Mouse (Mus musculus): ENCODE measurements around the gene Syne1.

Gene Syne1

DNA sequence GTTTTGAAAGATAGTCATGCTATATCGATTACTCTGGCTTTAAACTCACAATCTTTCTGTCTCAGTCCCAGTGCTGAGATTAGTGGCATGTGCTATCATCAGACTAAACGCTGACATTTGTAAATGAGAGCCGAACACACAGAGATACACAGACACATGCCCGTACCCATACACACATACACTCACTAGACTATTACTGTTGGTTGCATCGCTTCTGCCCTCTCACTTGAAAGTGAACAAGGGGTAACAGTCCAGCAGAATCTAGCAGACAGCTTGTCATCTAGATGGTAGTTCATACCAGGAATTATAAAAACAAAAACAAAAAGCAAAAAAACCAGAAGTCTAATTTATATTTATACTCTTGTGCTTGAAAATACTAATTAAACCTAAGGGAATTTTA, 355.0 kb downstream of the Syne1 start:
- no peak for DNase-seq (ENCODE audit: low spot score)

DNA sequence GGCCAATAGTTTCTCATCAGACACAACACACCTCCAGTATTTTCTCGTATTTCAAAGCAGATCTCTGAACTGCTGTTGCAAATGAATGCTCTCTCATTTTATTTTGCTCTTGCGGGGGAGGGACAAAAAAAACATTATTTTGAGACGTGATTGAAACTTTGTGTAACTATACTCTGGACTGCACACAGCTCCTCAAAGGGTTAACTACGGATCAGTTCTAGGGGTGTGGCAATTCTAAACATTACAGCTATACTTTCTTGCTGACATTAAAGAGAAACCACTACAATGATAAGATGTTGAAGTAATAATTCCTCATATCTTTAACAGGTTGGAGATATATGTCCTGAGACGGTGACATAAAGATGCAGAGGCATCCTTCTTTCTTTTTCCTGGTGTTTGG, 356.0 kb downstream of the Syne1 start:
- no peak for DNase-seq (ENCODE audit: low spot score)

DNA sequence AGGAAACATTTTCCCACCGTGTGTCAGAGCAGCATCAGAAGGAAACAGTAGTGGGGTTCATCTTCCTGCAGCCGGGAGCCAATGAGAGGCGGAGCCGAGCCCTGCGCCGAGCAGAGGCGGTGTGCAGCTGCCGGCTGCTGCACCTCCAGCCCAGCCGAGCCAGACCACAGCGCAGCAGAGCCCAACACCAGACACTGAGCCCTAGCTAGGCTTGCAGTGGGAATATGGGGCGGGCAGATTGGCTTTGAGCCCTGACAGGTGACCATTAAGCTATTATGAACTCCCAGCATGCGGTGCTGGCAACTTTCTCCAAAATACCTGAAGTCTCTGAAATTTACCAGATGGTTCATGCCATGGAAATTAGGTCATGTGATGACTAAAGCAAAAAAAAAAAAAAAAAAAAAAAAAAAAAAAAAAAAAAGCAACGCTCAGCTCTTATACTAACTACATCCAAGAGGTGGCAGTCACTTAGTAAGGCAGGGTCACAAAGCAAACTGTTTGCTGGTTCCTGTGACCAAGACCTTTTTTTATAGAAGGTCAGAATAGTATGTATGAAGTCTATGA, 356.5 kb downstream of the Syne1 start:
- no peak for DNase-seq (ENCODE audit: low spot score)

DNA sequence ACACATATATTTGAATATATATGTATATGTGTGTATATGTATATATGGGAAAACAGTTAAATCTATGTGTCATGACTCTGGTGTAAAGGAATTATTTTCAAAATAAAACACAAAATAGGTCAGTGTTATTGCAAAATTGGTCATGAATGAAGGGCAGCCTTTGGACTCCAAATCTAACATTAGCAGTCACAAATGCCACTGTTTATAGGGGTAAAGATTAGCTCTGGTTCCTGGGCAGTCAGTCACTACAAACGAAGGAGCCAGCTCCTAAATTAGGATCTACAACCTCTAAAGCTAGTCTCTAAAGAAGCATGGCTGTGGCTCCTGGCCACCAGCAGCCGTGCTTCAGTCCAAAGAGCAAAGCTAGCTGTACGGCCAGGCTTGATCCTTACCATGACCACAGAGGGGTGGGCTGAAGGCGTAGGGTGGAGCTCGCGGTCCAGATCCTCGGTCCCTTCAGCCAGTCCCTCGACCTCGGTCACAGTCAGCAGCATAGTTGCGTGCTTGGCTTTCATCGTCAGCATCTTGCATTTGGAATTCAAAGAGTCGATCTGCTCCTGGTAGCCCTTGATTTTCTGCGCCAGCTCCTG, 357.1 kb downstream of the Syne1 start:
- no peak for DNase-seq (ENCODE audit: low spot score)

DNA sequence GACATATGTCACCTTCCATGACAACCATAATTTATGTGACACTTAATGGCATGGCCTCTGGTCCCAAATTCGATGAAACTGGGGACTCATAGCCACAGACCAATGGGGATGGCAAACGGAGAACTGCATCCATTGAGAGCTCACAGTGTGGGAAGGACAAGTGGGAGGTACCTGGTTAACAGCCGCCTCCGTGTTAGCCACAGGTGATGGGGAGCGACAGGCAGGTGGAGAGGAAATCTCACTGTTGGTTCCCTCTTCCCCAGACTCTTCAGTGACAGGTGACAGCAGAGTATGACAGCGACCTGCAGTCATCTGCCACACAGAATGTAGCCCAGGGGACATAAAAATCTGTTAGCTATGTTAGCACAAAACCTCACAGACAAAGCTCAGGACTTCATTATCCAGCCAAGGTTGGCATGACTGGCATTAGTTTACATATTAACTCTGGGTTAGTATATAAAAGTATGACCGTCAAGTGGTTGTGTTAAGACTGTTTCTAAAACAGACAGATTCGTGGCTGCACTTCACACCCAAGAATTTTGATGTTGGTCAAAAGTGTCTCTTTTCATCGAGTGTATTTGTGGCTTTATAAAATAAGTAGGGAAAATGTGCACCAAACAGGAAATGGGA, 358.3 kb downstream of the Syne1 start:
- DNase-seq (ENCODE audit: low spot score) = no peak

DNA sequence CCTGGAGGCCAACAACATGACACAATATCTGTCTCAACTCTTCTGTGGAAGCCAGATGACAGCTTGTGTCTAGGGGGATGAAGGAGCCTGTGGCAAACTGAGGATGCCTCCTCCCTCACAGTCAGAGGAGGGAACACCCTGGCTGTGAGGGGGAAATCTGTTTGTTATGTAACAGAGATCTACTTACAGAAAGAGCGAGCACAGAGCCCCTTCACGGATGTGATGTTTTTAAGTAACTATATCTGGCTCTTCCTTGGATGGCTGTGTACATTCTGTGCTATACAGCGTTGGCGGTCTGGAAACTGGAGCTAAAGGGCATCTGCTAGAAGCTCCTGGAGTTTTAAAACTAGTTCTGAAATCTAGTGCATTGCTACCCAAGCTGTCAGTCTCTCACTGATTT, 360.5 kb downstream of the Syne1 start:
- no peak for DNase-seq (ENCODE audit: low spot score)

DNA sequence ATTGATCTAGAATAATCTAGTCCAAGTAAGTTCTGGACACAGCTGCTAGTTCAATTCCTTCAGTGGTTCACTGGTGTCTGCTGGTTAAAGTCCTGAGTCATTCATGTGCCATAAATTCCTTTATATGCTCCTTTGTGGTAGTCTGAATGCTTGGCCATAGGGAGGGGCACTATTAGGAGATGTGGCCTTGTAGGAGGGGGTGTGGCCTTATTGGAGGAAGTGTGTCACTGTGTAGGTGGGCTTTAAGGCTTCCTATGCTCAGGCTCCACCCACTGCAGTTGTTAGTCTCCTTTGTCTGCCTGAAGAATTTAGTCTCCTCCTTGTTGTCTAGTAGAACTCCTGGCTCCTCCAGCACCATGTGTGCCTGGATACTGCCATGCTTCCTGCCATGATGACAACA, 362.4 kb downstream of the Syne1 start:
- no peak for DNase-seq (ENCODE audit: low spot score)

DNA sequence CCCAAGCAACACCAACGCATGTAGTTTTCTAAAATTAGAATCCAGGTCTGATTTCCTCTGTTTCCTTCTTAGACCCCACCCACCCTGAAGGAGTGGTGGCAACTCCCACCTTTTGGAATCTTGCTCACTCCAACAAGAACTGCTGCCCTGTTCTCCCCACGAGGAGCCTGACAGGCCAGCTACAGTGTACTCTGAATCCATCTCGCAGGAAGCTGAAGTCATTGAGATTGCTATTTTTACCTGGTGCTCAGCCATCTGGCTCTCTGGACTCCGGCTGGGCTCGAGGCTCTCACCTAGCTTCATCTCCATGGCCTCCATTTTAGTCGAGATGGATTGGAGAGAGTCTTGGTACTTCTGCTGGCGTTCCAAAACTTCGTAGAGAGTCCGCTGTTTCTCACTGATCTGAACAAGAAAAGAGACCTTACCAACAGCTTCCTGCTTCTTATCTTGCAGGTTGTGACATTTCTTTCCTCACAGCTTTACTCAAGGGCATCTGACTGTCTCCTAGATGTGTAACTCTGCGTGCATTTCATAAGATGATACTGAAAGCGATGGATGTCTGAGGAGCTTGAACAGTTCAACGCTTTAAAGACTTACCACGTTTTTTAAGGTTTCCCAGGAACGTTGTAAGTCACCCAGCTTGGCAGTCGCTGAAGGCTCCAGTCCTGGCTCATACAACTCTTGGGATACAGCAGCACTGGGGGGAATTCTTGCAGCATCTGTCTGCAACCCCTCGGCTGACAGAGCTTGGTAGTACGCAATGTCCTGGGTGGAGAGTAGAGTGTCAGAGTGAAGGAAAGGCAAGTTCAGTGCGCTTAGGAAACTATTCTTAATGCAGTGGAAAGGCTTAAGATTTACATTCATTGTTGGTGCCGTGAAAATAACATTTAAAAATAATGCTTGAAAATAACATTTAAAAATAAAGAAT, 365.9 kb downstream of the Syne1 start:
- DNase-seq (ENCODE audit: low spot score) = no peak

DNA sequence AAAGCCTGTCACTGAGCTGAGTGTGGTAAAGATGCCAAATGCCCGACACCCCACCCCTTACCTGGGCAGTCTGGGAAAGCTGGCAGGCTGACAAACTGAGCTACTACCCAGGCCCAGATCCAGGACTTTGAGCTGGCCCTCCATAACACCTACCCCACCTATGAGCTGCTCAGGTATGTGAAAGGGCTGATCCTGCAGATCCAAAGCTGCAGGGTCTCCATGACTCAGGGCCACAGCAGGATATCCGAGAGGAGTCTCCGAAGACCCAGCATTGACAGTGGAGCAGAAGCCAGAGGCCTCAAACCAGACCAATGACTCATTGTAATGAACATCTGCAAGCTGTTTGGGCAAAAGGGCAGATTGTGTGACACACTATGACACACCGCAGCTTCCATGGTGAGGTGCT, 369.5 kb downstream of the Syne1 start:
- DNase-seq (ENCODE audit: low spot score) = no peak

DNA sequence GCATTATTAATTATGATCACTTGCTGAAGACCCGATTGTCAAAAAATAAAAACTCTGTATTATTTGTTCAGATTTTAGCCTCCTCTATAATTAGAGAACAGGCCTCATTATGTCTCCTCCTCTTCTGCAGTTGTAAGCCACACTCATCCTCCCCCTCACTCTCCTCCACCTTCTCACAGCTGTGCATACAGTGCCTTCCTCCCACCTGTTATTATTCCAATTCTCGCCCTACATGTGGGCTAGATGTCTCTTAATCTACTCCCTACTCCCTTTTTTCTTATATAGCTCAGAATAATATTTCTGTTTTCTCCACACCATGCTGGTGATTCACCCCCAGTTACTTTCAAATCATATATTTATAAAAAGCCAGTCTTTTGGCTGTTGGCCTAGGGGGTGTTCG, 371.4 kb downstream of the Syne1 start:
- DNase-seq (ENCODE audit: low spot score) = no peak

DNA sequence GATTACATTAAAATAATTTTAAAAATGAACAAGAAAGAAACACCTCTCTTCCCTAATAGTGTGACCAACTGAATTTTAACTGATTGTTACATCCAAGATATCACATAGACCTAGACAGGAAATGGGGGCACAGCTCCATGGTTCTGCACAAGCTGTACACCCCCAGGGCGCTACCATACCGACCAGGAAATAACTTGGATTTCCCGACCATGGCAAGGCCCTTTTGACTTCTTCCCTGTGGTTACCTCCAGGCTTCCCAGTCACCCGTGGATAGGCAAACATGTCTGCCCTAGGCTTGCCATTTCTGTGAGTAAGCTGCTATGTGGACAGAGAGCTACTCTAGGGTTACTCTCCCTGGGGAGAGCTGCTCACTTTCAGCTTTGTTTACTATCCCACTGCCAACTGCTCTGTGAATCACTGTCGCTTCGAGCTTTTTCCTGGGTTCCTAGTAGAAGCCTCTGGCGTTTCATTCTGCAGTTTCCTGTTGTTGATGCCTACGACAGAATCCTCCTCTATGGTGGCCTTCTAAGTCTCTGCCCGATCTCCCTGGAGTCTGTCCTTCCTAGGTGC, 373.8 kb downstream of the Syne1 start:
- no peak for DNase-seq (ENCODE audit: low spot score)

DNA sequence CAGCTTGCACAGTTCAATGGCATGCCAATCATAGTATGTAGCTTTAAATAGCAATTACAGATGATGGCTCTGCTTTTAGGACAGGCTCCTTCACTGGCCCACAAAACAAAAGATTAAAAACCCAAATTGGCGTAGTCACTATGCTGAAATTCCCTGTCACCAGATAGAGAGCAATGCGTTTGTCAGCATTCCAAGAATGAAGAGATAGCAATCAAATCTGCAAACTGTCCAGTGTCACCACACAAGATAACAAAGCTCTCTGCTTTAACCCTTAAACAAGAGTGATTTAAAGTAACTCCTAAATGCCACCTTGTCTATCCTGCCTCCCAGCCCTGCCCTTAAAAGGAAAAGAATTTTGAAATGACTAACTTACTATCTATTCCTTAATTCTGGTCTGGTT, 374.9 kb downstream of the Syne1 start:
- DNase-seq (ENCODE audit: low spot score) = no peak

DNA sequence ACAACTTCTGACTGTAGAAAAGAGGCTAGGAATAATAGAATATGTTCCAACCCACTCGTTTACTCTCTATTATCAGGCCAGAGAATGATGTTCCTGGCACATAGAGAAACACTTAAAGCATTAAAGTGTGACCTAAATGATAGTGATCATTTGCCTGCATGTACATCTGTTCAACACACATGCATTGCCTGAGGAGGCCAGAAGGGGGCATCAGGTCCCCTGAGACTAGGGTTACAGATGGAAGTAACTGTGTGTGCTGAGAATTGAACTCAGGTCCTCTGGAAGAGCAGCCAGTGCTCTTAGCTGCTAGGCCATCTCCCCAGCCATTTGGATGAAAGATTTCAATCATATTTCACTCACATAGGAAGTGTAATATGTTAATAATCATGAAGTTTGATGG, 380.9 kb downstream of the Syne1 start:
- DNase-seq (ENCODE audit: low spot score) = no peak

DNA sequence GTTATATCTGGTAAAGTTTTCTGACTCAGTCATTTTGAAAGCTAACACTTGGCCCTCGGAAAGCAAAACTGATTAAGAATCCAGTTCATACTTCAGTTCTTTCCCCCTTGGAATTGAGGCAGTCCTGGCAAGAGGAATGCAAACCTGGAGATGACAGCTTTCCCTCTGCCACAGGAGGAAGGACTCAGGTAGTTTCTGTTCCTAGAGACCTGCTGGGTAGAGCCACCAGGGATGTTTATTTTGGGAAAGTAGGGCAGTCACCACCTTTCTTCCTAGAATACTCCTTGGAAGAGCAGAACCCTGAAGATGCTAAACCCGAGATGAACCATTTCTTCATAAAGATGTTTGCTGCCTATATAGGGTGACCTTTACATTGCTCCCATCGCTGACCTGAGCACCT, 383.8 kb downstream of the Syne1 start:
- DNase-seq (ENCODE audit: low spot score) = no peak

DNA sequence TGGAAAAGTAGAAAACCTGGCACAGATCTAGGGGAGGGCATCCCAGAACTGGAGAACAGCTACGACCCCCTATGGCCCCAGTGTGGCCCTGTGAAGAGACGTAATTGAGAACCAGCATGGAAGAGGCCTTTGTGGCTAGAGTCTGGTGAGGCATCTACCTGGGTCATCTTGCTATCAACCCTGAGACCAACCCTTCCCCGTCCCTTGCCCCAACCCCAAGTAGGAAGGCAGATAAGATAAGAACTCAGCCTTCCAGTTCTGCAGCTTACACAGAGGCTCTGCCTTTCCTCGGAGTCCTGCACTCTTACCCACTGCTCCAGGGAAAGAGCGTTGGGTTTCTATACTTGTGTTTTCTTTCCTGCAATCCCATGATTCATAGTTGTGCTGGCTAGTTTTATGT, 385.8 kb downstream of the Syne1 start:
- no peak for DNase-seq (ENCODE audit: low spot score)

DNA sequence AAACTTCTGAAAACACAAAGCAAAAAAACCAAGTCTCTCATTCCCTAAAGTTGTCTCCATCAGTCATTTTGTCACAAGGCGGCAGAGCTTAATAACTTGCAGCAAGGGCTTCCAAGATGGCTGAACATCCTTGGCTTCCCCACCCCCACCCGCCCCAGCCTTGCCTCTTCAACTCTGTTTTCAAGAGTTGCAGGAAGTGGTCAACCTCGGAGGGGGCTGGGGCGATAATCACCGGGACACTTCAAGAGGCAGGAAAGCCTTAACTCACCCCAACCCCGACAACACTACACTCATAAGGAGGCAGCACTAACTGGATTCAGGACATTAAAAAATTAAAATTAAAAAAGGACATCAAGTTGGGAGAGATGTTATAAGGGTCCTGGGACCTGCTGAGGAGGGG, 387.5 kb downstream of the Syne1 start:
- DNase-seq (ENCODE audit: low spot score) = no peak

DNA sequence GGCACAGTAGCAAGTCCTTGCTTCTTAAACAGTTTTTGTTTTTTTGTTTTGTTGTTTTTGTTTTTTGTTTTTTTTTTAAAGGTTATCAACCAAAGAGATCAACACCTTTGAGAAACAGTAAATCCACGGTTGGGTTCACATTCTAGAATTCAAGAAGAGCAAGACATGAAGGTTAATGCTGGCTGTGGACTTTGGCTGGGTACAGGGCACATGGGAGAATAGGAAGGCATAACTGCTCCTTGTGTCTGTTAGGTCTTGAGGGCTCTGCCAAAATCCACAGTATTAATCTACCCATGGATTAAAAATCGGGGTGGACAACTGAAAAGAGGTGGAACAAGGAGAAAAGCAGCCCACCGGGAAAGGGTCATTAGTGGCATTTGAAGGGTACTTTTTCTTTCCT, 388.0 kb downstream of the Syne1 start:
- no peak for DNase-seq (ENCODE audit: low spot score)

DNA sequence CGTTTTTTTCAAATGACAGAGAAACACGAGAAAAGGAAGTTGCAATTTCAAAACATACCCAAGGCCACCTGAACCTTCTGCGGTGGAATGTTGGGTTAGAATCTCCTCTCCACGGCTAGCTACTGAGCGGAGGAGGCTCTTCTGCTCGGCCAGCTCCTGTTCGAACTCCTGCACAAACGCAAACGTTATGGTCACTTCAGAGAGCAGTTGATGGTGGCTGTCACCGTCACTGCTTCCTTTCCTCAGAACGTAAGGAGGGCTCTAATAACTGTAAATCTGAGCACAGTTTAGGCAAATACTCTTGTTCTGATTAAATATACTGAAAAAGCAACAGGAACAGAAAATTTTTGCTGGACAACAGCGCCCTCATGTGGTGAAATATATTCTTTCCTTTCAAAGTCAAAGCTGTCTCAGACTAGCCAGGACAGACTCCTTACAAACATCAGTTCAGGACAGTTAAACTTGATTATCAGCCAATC, 389.8 kb downstream of the Syne1 start:
- DNase-seq (ENCODE audit: low spot score) = no peak

DNA sequence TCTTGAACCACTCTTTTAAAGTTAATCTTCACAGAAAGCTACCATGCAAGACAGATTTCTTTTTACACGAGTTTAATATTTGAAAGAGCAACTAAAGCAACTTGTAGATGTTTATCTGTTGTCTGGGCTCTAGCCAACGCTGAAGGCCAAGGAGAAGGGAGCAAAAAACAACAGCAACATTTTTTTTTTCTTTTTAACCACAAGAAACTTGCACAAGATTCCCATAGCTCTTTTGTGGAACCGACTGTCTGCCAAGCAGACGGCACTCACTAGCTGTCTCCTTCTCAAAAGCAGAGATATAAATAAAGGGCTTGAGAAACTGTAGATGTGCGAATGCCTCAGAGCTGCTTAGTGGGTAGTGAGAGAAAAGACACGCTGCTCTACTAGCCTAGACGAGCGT, 391.6 kb downstream of the Syne1 start:
- DNase-seq (ENCODE audit: low spot score) = no peak

DNA sequence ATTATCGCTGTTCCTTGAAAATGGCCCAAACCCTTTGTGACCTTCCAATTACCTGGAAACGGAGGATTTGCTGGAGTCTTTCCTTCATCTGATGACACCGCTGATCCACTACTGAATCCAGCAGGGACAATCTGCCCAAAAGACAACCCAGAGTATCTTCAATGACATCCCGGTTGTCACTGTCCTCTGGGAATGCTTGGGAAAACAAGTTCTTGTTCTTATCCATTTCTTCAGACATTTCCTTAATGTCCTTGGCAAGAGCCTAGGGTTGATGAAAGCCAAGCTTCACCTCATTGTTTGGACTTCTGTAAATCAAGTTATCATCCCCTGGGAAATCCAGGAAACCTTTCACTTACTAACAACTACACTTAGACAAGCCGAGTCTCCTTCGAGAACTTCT, 398.2 kb downstream of the Syne1 start:
- no peak for DNase-seq (ENCODE audit: low spot score)

DNA sequence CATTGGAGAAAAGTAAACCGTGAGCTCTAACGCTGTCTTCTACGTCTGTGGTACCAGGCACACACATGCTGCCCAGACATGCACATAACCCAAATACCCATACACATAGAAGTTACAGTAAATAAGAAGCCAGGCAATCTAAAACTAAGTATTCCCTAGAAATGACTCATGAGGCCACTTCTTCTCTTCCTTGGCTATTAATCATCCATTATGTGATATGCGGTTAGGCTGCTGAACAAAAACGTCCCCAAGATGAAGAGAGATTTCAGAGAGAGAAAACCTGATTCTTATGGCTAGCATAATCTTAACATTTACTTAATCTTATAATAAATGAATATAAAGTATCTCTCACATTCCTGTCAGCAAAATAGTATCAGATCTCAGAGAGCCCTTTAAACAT, 409.8 kb downstream of the Syne1 start:
- DNase-seq (ENCODE audit: low spot score) = no peak

DNA sequence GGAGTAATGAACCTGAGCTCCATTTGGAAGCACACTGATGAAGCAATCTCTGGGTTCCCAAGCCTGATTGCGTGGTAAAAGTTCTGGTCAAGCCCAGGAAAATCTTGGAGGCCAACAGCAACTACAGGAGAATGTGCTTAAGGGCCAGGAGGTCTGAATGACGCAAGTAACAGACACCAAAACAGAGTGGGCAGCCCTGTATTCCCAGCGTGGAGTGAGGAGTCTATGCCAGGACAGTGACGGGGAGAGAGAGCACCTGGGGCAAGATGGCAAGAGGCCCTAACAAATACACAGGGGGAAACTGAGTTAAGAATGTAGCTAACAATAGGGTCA, 411.4 kb downstream of the Syne1 start:
- DNase-seq (ENCODE audit: low spot score) = no peak

Measured in urinary bladder, postnatal 10 days (tissue).